Mouse (Mus musculus) ES-Bruce4 (cell line): ENCODE data around the gene Kif26a.

ENCODE experiments used
- CTCF ChIP-seq: IDR thresholded peaks from one replicate; pipeline ENCODE4 v1.8.1; 2011; ENCODE audit warnings: low read depth, low read length
- EP300 ChIP-seq: IDR thresholded peaks from 2 replicates; pipeline ENCODE4 v1.6.1; 2011; ENCODE audit warnings: low read depth, low read length; ENCODE audit not compliant: insufficient read depth
- POLR2A ChIP-seq: IDR thresholded peaks from one replicate; pipeline ENCODE4 v1.8.1; 2011; ENCODE audit warnings: low read length; ENCODE audit not compliant: insufficient read depth

DNA sequence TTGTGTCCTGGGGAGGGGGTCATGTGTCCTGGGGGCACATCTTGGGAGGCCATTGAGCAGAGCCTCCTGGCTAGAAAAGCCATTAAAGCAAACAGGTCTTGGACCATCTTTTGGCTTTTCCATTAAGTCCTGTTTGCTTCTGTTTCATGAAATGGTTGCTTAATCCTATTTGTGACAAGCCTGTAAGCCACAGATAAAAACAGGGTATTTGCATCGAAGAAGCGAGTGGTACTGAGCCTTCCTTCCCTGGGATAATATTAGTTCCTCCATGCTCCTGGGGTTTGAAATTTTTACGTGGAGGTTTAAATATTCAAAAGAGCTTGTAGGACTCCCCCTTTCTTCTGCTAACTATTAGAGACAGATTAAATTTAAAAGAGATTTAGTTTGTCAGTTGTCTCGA is 61.7 kb downstream of the Kif26a start:
- TF ChIP-seq POLR2A (no peak), CTCF (no peak), EP300 (no peak)
